Mouse (Mus musculus) stomach, embryonic 14.5 days (tissue): ENCODE measurements around the gene Gm42421. TPM values are rescaled to one million over a fixed set of nuclear protein-coding genes. Genes with fewer than 3 reads are reported as not detected.

Source experiments
- ATAC-seq: fragments of 200-750 bp; cut with Nextera tagmentation; 2 replicates; pipeline ENCODE4 v1.8.0; 2017; ENCODE audit warnings: low read depth, moderate TSS enrichment; ENCODE audit not compliant: insufficient number of reproducible peaks, insufficient read depth, low FRiP score
- H3K27ac ChIP-seq: fragments of 300-500 bp; sonication (generic); 2 replicates; pipeline ENCODE4 v1.5.1; 2014; ENCODE audit warnings: mild to moderate bottlenecking, low read length, moderate library complexity, mixed read lengths
- H3K27me3 ChIP-seq: fragments of 300-500 bp; sonication (generic); 2 replicates; pipeline ENCODE4 v1.6.1; 2014; ENCODE audit warnings: low read length, control low read depth, mixed read lengths; ENCODE audit not compliant: control insufficient read depth, insufficient read depth
- H3K36me3 ChIP-seq: fragments of 300-500 bp; sonication (generic); 2 replicates; pipeline ENCODE4 v1.6.1; 2014; ENCODE audit warnings: mild to moderate bottlenecking, control low read depth, low read length, moderate library complexity, mixed read lengths; ENCODE audit not compliant: control insufficient read depth, insufficient read depth
- H3K4me1 ChIP-seq: fragments of 300-500 bp; sonication (generic); 2 replicates; pipeline ENCODE4 v1.6.1; 2014; ENCODE audit warnings: low read length, control low read depth, mixed read lengths; ENCODE audit not compliant: control insufficient read depth, insufficient read depth
- H3K4me2 ChIP-seq: fragments of 300-500 bp; sonication (generic); replicated peaks from 2 replicates; pipeline ENCODE4 v1.6.1; 2014; ENCODE audit warnings: low read depth, low read length, control low read depth
- H3K4me3 ChIP-seq: fragments of 300-500 bp; sonication (generic); 2 replicates; pipeline ENCODE4 v1.5.1; 2014; ENCODE audit warnings: low read depth, low read length, control low read depth
- H3K9ac ChIP-seq: fragments of 300-500 bp; sonication (generic); replicated peaks from 2 replicates; pipeline ENCODE4 v1.6.1; 2014; ENCODE audit warnings: low read depth, mild to moderate bottlenecking, control low read depth, low read length, moderate library complexity, mixed read lengths
- H3K9me3 ChIP-seq: fragments of 300-500 bp; sonication (generic); 2 replicates; pipeline ENCODE4 v1.6.1; 2016; ENCODE audit warnings: low read depth, low read length, control low read depth; ENCODE audit not compliant: control insufficient read depth
- WGBS: fragments of 180-500 bp; shearing (Covaris S2); extraction: QIAGEN DNeasy Blood & Tissue Kit; methylation state at CpG from one replicate; pipeline ENCODE4 v1.1.7; 2014; 5-methylcytosine and 5-hydroxymethylcytosine counted together
- polyA plus RNA-seq: library from polyadenylated mRNA; unstranded; fragments of >200 nt; fragmentation: Nextera tagmentation; extraction: Ambion mirVana; gene quantifications from 2 replicates; pipeline ENCODE4 v1.2.1, GENCODE M21; 2014

Gene Gm42421
- polyA plus RNA-seq, 1 experiment from 2014 or later, result 0.65 TPM

- Histone ChIP-seq H3K27ac (no peak overlapping the region), H3K4me2 (no peak overlapping the region), H3K9ac (no peak overlapping the region), H3K9me3 (no peaks in the 10 kb centered on the region), H3K4me3 (no peak overlapping the region), H3K4me1 (no peaks in the 10 kb centered on the region), H3K27me3 (no peaks in the 10 kb centered on the region), H3K36me3 (no peaks in the 10 kb centered on the region)
- peak; percentile 78; the same call in 1 of the 2 replicates for ATAC-seq
- 50% methylated on average over 4 of the region's 4 CpGs for WGBS
These were observed 47.1 kb downstream of the Gm42421 start for GRCm38 (mm10) chr5:143974931-143975630.

GRCm38 (mm10) chr5:143975631-143975933, 47.6 kb downstream of the Gm42421 start:
- 59% methylated on average over 2 of the region's 2 CpGs for WGBS

GRCm38 (mm10) chr5:143976232-143976631, 48.3 kb downstream of the Gm42421 start:
- no peaks in the 10 kb centered on the region for H3K36me3 ChIP-seq
- no peak overlapping the region for H3K27ac ChIP-seq
- H3K9me3 ChIP-seq, result no peaks in the 10 kb centered on the region
- no peak for ATAC-seq
- no peak overlapping the region for H3K4me2 ChIP-seq
- WGBS, result 85% methylated on average over 11 of the region's 11 CpGs
- H3K27me3 ChIP-seq, result no peaks in the 10 kb centered on the region
- H3K4me3 ChIP-seq, result no peak overlapping the region
- no peak overlapping the region for H3K9ac ChIP-seq
- no peaks in the 10 kb centered on the region for H3K4me1 ChIP-seq

More at GRCm38 (mm10) chr5:143975631-143975933, 47.6 kb downstream of the Gm42421 start:
- Histone ChIP-seq H3K4me1 (no peaks in the 10 kb centered on the region), H3K9me3 (no peaks in the 10 kb centered on the region), H3K9ac (no peak overlapping the region), H3K36me3 (no peaks in the 10 kb centered on the region), H3K27me3 (no peaks in the 10 kb centered on the region), H3K4me3 (no peak overlapping the region), H3K4me2 (no peak overlapping the region), H3K27ac (no peak overlapping the region)
- peak; percentile 26; the same call in 1 of the 2 replicates for ATAC-seq

GRCm38 (mm10) chr5:143976726-143977431, 48.9 kb downstream of the Gm42421 start:
- H3K27me3 ChIP-seq, result no peaks in the 10 kb centered on the region
- WGBS, result 67% methylated on average over 16 of the region's 16 CpGs

GRCm38 (mm10) chr5:143980858-143981257, 52.9 kb downstream of the Gm42421 start:
- Histone ChIP-seq H3K4me2 (no peak overlapping the region), H3K9ac (no peak overlapping the region), H3K27ac (no peak overlapping the region), H3K4me3 (no peak overlapping the region), H3K27me3 (no peaks in the 10 kb centered on the region), H3K36me3 (no peaks in the 10 kb centered on the region; the same call in 1 of the 2 replicates), H3K9me3 (no peaks in the 10 kb centered on the region), H3K4me1 (no peaks in the 10 kb centered on the region)
- 16% methylated on average over 9 of the region's 9 CpGs for WGBS
- peak; percentile 59; the same call in 1 of the 2 replicates for ATAC-seq

More at GRCm38 (mm10) chr5:143976726-143977431, 48.9 kb downstream of the Gm42421 start:
- Histone ChIP-seq H3K36me3 (no peaks in the 10 kb centered on the region), H3K9me3 (no peaks in the 10 kb centered on the region), H3K27ac (no peak overlapping the region), H3K4me3 (no peak overlapping the region), H3K4me1 (no peaks in the 10 kb centered on the region), H3K9ac (no peak overlapping the region), H3K4me2 (no peak overlapping the region)
- peak; percentile 51; the same call in 1 of the 2 replicates for ATAC-seq

GRCm38 (mm10) chr5:143982361-143982760, 54.4 kb downstream of the Gm42421 start:
- no peak overlapping the region for H3K4me3 ChIP-seq
- no peaks in the 10 kb centered on the region for H3K27me3 ChIP-seq
- no peaks in the 10 kb centered on the region for H3K9me3 ChIP-seq
- H3K27ac ChIP-seq, result no peak overlapping the region
- 52% methylated on average over 2 of the region's 2 CpGs for WGBS
- H3K4me2 ChIP-seq, result no peak overlapping the region
- no peak overlapping the region for H3K9ac ChIP-seq
- peaks cover 8% of the 10 kb centered on the region; the same call in 1 of the 2 replicates for H3K36me3 ChIP-seq
- no peaks in the 10 kb centered on the region for H3K4me1 ChIP-seq
- no peak for ATAC-seq

GRCm38 (mm10) chr5:143985381-143985780, 57.4 kb downstream of the Gm42421 start:
- peaks cover 34% of the 10 kb centered on the region; the same call in 1 of the 2 replicates for H3K36me3 ChIP-seq
- H3K4me2 ChIP-seq, result no peak overlapping the region
- H3K4me3 ChIP-seq, result no peak overlapping the region
- no peak overlapping the region for H3K9ac ChIP-seq
- no peak for ATAC-seq
- no peak overlapping the region for H3K27ac ChIP-seq
- 86% methylated on average over 7 of the region's 7 CpGs for WGBS
- H3K27me3 ChIP-seq, result no peaks in the 10 kb centered on the region
- no peaks in the 10 kb centered on the region for H3K9me3 ChIP-seq
- no peaks in the 10 kb centered on the region for H3K4me1 ChIP-seq
